Mouse (Mus musculus) retina, postnatal 1 day (tissue): ENCODE results near the gene Apol7e.
A peak's percentile ranks its signal among the peaks of the same experiment; 100 is the strongest.
"Not testable (repeated sequence)": the region's sequence is repeated elsewhere in the genome, so short reads cannot be mapped to it uniquely, and the experiment has no call there.

ENCODE experiments used
- DNase-seq: peaks from one replicate; pipeline ENCODE4 v3.0.0-alpha.2; 2012

Apol7e gene

DNA sequence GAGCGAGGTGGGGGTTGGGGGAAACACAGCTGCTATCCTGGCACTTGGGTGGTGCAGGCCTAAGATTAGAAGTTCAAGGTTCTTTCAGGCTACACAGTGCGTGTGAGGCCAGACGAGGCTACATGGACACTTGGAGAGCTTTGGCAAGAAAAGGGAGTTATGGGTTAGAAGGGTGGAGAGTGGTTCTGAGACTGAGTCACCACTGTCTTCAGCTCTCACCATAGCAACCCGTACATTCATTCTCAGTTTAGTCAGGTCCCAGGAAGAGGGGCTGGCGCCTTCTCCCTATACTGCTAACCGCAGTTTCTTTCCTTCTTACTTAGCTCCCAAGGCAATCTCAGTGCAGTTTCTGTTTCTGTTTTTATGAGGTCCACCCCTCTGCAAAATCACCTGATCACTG lies 42.9 kb downstream of the Apol7e start:
- DNase-seq, result not testable (repeated sequence)

- no peak for DNase-seq
These were observed 46.0 kb downstream of the Apol7e start for GRCm38 (mm10) chr15:77744632-77745031.

GRCm38 (mm10) chr15:77745081-77745480 lies 46.4 kb downstream of the Apol7e start:
- DNase-seq, result no peak

GRCm38 (mm10) chr15:77746326-77746725 lies 47.7 kb downstream of the Apol7e start:
- DNase-seq, result no peak

- no peak for DNase-seq
These were observed 49.8 kb downstream of the Apol7e start for GRCm38 (mm10) chr15:77748414-77748813.

- no peak for DNase-seq
These were observed 51.1 kb downstream of the Apol7e start for GRCm38 (mm10) chr15:77749717-77750116.

GRCm38 (mm10) chr15:77750461-77750860 lies 51.8 kb downstream of the Apol7e start:
- DNase-seq, result peak; percentile 59

- peak; percentile 80 for DNase-seq
These were observed 53.8 kb downstream of the Apol7e start for GRCm38 (mm10) chr15:77752443-77752842.

GRCm38 (mm10) chr15:77755132-77755531 lies 56.5 kb downstream of the Apol7e start:
- DNase-seq, result no peak

DNA sequence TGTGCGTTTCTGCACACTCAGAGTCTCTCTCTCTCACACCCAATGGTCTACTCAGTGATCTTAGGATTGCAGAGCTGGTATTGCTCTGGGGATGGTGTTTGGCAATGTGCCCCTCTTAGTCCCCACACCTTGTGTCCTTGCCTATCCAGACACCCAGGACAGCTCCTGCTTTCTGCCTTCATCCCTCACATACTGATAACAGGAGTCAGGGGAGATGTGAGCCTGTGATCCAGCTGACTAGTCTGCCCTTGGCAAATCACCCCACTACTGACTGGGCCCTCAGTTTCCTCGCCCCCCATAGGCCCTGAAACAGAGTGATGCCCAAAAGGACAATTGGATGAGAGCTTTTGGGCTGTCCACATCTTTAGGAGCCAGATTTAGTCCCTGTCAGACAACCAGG lies 57.4 kb downstream of the Apol7e start:
- DNase-seq, result no peak

DNA sequence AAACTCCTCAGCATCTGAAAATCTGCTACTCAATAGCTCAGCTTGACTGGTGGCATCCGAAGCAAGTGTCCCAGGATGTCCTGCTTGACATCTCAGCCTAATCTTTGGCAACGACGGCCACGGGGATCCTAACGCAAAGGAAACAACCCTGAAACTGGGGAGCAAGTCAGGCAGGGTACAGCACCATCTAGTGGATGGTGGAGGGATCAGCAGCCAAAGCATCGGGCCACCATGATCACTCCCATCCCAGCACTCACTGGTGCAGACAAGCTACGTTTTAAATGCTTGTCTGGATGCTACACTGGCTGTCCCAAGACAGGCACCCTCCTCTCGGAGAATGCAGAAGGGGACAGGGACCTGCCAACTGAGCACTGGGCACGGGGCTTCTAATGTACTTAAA lies 58.2 kb downstream of the Apol7e start, which contains the start of gene Apol8:
Gene Apol8 (minus strand): TSS at position 156 of the 400 bp plus-strand sequence.
- DNase-seq, result peak; percentile 78

DNA sequence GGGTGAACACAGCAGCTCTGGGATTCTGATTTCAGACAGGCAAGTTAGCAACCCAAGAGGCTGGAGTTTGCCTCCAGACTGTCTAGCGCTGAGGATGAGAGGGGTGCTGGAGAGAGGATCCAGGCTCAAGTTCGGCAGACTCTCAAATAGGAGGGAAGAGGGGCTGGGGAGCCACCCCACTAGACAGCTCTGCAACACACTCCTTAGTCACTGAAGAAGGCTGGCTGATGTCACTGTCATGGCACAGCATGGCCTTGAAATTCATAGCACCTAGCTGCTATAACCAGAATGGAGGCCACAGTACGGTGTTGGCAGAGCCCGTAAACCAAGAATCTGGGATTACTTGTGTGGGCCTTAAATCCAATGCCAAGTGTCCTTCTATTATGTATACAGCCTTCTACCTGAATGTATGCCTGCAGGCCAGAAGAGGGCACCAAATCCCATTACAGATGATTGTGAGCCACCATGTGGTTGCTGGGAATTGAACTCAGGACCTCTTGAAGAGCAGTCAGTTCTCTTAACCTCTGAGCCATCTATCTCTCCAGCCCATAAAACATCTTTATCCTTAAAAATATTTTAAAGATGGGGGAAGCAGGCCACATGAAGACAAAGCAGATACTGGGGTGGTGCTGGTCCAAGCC lies 59.0 kb downstream of the Apol7e start:
- DNase-seq, result no peak

- no peak for DNase-seq
These were observed 61.4 kb downstream of the Apol7e start for GRCm38 (mm10) chr15:77760037-77760436.

GRCm38 (mm10) chr15:77761083-77761482 lies 62.4 kb downstream of the Apol7e start:
- DNase-seq, result no peak

DNA sequence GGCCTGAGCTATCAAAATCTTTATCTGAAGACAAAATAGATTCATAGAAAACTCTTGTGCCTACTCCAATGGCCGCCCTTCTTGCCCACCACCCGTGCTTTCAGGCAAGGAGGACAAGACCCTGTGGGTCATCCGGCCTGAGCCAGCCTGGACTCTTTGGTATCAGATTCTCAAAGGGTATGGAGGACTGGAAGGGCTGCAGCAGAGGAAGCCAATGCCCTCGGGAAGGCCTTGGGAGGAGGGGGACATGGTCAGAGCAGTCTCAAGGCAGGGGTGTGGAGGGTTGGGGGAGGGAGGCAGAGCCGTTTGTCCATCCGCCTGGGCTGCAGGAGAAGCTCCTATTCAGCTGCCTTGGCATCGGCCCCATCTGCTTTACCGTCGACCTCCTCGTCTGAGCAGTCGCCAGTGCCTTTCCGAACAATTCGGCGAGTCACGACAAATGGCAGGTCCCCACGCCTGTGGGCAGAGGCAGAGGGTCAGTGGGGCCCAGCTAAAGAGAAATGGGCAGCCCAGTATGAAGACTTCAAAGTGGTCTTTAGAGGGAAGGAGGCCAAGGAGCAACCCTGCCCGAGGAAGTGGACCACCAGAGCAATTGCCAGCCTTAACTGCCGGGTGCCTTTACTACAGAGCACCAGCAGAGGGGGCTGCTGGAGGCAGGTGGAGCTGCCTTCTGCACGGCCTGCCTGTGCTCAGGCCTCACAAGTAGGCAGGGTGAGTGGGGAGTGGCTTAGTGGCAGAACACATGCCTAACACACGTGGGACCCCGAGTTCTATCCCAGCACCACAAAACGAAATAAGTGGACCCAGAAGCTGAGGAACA lies 63.1 kb downstream of the Apol7e start:
- DNase-seq, result peak; percentile 60

GRCm38 (mm10) chr15:77763050-77763449 lies 64.4 kb downstream of the Apol7e start:
- DNase-seq, result no peak

GRCm38 (mm10) chr15:77763702-77764101 lies 65.0 kb downstream of the Apol7e start:
- DNase-seq, result no peak

DNA sequence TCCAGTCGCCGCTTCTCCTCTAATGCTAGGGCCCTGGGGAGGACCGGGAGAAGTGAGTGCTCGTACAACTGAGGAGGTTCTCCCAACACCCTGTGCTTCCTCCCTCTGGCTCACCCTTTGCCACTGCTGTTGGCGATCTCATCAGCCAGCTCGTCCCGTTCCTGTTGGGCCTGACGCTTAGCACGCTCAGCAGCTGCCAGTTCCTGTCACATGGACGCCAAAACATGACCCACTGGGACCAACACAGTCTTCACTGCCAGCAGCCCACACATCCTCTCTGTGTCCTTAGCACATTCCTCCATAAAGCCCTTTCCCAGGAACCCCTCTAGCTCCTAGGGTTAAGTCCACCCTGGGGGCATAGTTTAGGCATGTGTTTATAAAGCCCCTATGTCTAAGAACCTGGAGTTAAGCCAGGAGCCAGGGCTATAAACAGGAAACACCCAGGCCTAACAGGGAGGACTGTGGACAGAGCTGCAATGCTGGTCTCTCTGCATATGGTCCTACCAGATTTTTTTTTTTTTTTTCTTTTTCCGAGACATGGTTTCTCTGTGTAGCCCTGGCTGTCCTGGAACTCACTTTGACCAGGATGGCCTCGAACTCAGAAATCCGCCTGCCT lies 65.8 kb downstream of the Apol7e start:
- no peak for DNase-seq

GRCm38 (mm10) chr15:77765484-77766093 lies 66.9 kb downstream of the Apol7e start:
- DNase-seq, result no peak

GRCm38 (mm10) chr15:77766981-77767380 lies 68.3 kb downstream of the Apol7e start:
- DNase-seq, result no peak
